Mouse (Mus musculus): ENCODE measurements around the gene Dpp9.

DNA sequence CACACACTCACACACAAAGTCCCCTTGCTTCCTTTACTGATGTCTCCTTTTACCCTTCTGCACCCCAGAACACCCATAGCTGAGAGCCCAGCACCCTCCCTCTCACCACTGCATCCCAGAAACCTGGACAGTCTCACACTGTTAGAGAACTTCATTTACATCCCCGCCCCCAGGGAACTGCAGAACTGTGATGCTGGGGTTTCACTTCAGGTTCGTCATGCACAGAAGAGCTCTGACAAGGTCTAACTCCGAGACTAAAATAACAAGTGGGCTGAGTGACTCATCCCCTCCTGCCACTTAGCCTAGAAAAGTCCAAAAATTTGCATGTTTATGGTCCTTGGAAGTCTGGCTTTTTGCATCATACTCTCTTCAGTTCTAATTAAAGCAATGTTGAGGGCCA lies 47.6 kb upstream of the Dpp9 start:
- TF ChIP-seq CTCF (IDR thresholded peaks at IDR 0.05; ENCODE audit: low read depth) (no peak), EP300 (IDR thresholded peaks at IDR 0.05; ENCODE audit: low read depth) (no peak)
